Mouse (Mus musculus): Measurements from ENCODE around the gene Map4k5. TPM values are rescaled to one million over a fixed set of nuclear protein-coding genes. Genes with fewer than 3 reads are reported as not detected.

Gene Map4k5
- polyA plus RNA-seq, 2 experiments: 34.3 to 50.4 TPM

DNA sequence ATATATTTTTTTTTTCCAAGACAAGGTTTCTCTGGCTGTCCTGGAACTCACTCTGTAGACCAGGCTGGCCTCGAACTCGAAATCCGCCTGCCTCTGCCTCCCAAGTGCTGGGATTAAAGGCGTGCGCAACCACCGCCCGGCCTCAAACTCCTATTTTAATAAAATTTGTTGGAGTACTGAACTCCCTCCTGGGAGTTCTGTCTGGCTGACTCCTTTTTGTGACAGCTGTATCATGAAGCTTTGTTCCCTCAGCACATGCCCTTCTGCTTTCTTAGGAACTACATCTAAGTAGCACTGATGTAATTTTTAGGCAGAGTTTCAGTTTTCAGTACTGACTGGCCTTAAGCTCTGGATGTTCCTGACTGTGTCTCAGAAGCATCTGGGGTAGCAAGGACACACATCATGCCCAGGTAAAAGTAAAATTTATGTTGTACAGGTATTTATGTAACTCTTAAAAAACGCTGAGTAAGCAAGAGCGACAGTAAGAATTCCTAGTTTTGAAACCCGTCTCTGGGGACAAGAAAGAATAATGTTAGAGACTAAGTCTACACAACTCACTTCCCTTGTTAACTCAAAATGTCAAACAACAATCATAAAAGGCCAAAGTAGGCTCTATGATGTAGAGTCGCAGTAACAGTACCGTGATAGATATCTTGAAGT, 37.2 kb downstream of the Map4k5 start:
- no peaks in the 10 kb centered on the region for H3K4me1 ChIP-seq (ENCODE audit: control insufficient read depth, insufficient read depth, low read length)
- no peak for TF ChIP-seq POLR2A (IDR thresholded peaks at IDR 0.05; ENCODE audit: borderline replicate concordance, extremely low read depth, insufficient read depth, insufficient read length)
- no peaks in the 10 kb centered on the region for H3K9me3 ChIP-seq (ENCODE audit: control insufficient read depth, low read length)
- H3K9ac ChIP-seq (ENCODE audit: low read depth, low read length, severe bottlenecking): no peak overlapping the region
- no peak for DNase-seq (ENCODE audit: low spot score)
- H3K27ac ChIP-seq (replicated peaks; ENCODE audit: low read depth, low read length): no peak overlapping the region
- no peaks in the 10 kb centered on the region for H3K27me3 ChIP-seq (ENCODE audit: control insufficient read depth, insufficient read depth, low read length)
- peaks cover 38% of the 10 kb centered on the region for H3K36me3 ChIP-seq (ENCODE audit: control insufficient read depth, insufficient read depth, low read length)
- ATAC-seq (ENCODE audit: low FRiP score, low read depth): no peak
- H3K4me2 ChIP-seq (replicated peaks; ENCODE audit: low read depth, low read length, severe bottlenecking): no peak overlapping the region
- WGBS: 96% methylated on average over 12 of the region's 12 CpGs
- H3K4me3 ChIP-seq (replicated peaks; ENCODE audit: low read length): no peak overlapping the region

- H3K9me3 ChIP-seq (ENCODE audit: control insufficient read depth, low read length): no peaks in the 10 kb centered on the region
- H3K9ac ChIP-seq (ENCODE audit: low read depth, low read length, severe bottlenecking): no peak overlapping the region
- H3K4me3 ChIP-seq (replicated peaks; ENCODE audit: low read length): no peak overlapping the region
- DNase-seq (ENCODE audit: low spot score): no peak
- no peak overlapping the region for H3K27ac ChIP-seq (replicated peaks; ENCODE audit: low read depth, low read length)
- H3K4me2 ChIP-seq (replicated peaks; ENCODE audit: low read depth, low read length, severe bottlenecking): no peak overlapping the region
- peaks cover 49% of the 10 kb centered on the region for H3K36me3 ChIP-seq (ENCODE audit: control insufficient read depth, insufficient read depth, low read length)
- no peaks in the 10 kb centered on the region for H3K27me3 ChIP-seq (ENCODE audit: control insufficient read depth, insufficient read depth, low read length)
- H3K4me1 ChIP-seq (ENCODE audit: control insufficient read depth, insufficient read depth, low read length): no peaks in the 10 kb centered on the region
- no peak for TF ChIP-seq POLR2A (IDR thresholded peaks at IDR 0.05; ENCODE audit: borderline replicate concordance, extremely low read depth, insufficient read depth, insufficient read length)
- 72% methylated on average over 2 of the region's 2 CpGs for WGBS
- ATAC-seq (ENCODE audit: low FRiP score, low read depth): no peak
Observed at GRCm38 (mm10) chr12:69853942-69854341, 39.1 kb downstream of the Map4k5 start.

DNA sequence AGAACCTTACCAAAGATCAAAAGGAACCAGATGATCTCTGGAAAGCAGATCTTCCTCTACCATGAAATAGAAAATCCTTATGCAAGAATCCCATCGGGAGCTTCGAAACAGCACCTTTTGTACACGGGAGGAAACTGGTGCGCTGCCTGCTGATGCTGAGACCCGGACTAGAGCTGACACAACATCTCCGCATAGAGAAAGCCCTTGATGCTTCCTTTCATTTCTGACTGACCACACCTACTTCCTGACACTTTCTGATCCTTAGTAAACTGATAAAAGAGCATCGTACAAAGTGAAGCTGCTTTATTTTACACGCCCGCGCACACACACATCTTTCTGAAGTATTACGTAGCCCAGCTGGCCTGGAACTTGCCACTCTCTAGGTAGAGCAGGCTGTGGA, 39.6 kb downstream of the Map4k5 start:
- no peak overlapping the region for H3K4me2 ChIP-seq (replicated peaks; ENCODE audit: low read depth, low read length, severe bottlenecking)
- H3K4me1 ChIP-seq (ENCODE audit: control insufficient read depth, insufficient read depth, low read length): no peaks in the 10 kb centered on the region
- no peak for DNase-seq (ENCODE audit: low spot score)
- peaks cover 52% of the 10 kb centered on the region for H3K36me3 ChIP-seq (ENCODE audit: control insufficient read depth, insufficient read depth, low read length)
- no peak for ATAC-seq (ENCODE audit: low FRiP score, low read depth)
- H3K9me3 ChIP-seq (ENCODE audit: control insufficient read depth, low read length): no peaks in the 10 kb centered on the region
- no peaks in the 10 kb centered on the region for H3K27me3 ChIP-seq (ENCODE audit: control insufficient read depth, insufficient read depth, low read length)
- no peak overlapping the region for H3K9ac ChIP-seq (ENCODE audit: low read depth, low read length, severe bottlenecking)
- no peak overlapping the region for H3K4me3 ChIP-seq (replicated peaks; ENCODE audit: low read length)
- H3K27ac ChIP-seq (replicated peaks; ENCODE audit: low read depth, low read length): no peak overlapping the region
- 88% methylated on average over 11 of the region's 11 CpGs for WGBS
- TF ChIP-seq POLR2A (IDR thresholded peaks at IDR 0.05; ENCODE audit: borderline replicate concordance, extremely low read depth, insufficient read depth, insufficient read length): no peak

DNA sequence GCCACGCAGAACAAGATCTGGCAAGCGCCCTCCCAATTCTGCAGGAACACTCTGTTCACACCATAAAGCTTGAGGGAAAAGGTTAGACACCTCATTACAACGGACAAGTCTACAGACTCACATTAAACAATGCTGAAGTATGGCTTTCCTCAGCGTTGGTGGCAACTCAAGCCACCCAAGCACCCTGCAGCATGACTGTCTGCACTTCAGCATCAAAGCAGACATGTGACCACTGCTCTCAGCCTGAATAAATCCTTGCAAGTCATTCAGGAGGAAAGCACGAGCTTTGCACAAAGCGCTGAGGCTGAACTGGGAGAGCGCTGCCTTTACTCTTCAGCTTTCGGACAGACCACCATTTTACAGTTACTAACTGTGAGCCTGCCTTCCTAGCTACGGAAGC, 40.7 kb downstream of the Map4k5 start:
- TF ChIP-seq POLR2A (IDR thresholded peaks at IDR 0.05; ENCODE audit: borderline replicate concordance, extremely low read depth, insufficient read depth, insufficient read length): no peak
- ATAC-seq (ENCODE audit: low FRiP score, low read depth) (no peak), DNase-seq (ENCODE audit: low spot score) (no peak)
- H3K4me3 ChIP-seq (replicated peaks; ENCODE audit: low read length): no peak overlapping the region
- peaks cover 63% of the 10 kb centered on the region for H3K36me3 ChIP-seq (ENCODE audit: control insufficient read depth, insufficient read depth, low read length)
- WGBS: 68% methylated on average over 9 of the region's 9 CpGs
- no peaks in the 10 kb centered on the region for H3K9me3 ChIP-seq (ENCODE audit: control insufficient read depth, low read length)
- no peaks in the 10 kb centered on the region for H3K27me3 ChIP-seq (ENCODE audit: control insufficient read depth, insufficient read depth, low read length)
- no peak overlapping the region for H3K27ac ChIP-seq (replicated peaks; ENCODE audit: low read depth, low read length)
- H3K9ac ChIP-seq (ENCODE audit: low read depth, low read length, severe bottlenecking): no peak overlapping the region
- no peak overlapping the region for H3K4me2 ChIP-seq (replicated peaks; ENCODE audit: low read depth, low read length, severe bottlenecking)
- no peaks in the 10 kb centered on the region for H3K4me1 ChIP-seq (ENCODE audit: control insufficient read depth, insufficient read depth, low read length)

DNA sequence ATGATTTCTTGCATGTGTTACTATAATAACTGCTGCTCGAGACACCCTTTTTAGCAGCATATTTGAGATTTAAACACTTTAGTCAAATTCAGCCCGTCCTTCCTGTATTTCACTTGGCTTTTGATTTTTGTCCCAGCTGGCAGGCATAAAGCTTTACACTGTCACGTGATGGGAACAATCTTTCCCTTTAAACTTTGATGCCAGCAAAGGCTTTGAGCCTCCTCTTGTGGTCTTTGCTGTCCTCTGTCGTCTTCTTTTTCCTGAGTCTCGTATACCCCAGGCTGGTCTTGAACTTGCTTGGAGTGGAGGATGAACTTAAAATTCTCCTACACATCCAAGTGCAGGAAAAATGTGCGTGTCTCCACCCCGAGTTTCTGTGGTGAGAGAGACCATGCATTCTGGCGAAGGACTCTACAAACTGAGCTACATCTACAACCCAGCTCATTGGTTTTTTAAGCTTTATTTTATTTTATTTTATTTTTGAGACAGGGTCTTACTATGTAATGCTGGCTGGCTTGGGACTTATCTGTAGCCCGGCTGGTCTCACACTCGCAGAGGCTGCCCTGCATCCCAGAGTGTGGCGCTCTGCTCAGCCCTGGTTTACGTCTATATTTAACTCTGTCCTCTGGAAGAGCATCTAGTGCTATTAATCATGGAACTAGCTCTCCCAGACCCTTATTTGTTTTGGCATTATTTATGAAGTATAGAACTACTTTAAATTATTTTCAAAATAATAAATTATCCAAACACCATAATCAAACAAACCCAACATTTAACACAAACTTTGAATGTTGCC, 44.7 kb downstream of the Map4k5 start:
- H3K4me2 ChIP-seq (replicated peaks; ENCODE audit: low read depth, low read length, severe bottlenecking): no peak overlapping the region
- no peaks in the 10 kb centered on the region for H3K27me3 ChIP-seq (ENCODE audit: control insufficient read depth, insufficient read depth, low read length)
- H3K9me3 ChIP-seq (ENCODE audit: control insufficient read depth, low read length): no peaks in the 10 kb centered on the region
- H3K4me3 ChIP-seq (replicated peaks; ENCODE audit: low read length): no peak overlapping the region
- no peak for ATAC-seq (ENCODE audit: low FRiP score, low read depth)
- no peaks in the 10 kb centered on the region for H3K4me1 ChIP-seq (ENCODE audit: control insufficient read depth, insufficient read depth, low read length)
- 83% methylated on average over 12 of the region's 12 CpGs for WGBS
- H3K36me3 ChIP-seq (ENCODE audit: control insufficient read depth, insufficient read depth, low read length): peaks cover 72% of the 10 kb centered on the region
- TF ChIP-seq POLR2A (IDR thresholded peaks at IDR 0.05; ENCODE audit: borderline replicate concordance, extremely low read depth, insufficient read depth, insufficient read length): no peak
- no peak overlapping the region for H3K9ac ChIP-seq (ENCODE audit: low read depth, low read length, severe bottlenecking)
- DNase-seq (ENCODE audit: low spot score): no peak
- H3K27ac ChIP-seq (replicated peaks; ENCODE audit: low read depth, low read length): no peak overlapping the region
